Mouse (Mus musculus) cerebellum, adult 18-20 months (tissue): Measurements from ENCODE around the gene 5530400C23Rik.
"Not testable (repeated sequence)": the region's sequence is repeated elsewhere in the genome, so short reads cannot be mapped to it uniquely, and the experiment has no call there.

Experiments
- DNase-seq, 2 experiments: peaks; one replicate each; pipeline ENCODE4 v3.0.0; 2021

The 5530400C23Rik gene

DNA sequence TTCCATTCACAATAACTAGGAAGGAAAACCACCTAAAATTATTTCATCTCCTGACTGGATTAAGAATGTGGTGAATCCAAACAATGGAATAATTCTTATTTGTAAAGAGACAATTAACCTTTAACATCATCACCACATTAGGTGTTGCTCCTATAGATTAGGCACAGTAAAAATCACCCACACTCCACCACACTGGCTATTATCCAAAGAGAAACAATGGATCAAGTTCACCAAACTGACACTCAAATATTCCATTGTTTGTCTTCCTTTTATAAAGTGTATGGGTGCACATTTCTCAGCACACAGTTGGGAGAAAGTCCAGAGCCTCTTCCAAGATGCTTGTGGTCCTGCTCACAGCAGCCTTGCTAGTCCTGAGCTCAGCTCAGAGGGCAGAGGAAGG is at the start of gene 5530400C23Rik:
Gene 5530400C23Rik, plus strand, starts transcription at position 301 of the 400 bp plus-strand sequence.
- DNase-seq: not testable (repeated sequence)

DNA sequence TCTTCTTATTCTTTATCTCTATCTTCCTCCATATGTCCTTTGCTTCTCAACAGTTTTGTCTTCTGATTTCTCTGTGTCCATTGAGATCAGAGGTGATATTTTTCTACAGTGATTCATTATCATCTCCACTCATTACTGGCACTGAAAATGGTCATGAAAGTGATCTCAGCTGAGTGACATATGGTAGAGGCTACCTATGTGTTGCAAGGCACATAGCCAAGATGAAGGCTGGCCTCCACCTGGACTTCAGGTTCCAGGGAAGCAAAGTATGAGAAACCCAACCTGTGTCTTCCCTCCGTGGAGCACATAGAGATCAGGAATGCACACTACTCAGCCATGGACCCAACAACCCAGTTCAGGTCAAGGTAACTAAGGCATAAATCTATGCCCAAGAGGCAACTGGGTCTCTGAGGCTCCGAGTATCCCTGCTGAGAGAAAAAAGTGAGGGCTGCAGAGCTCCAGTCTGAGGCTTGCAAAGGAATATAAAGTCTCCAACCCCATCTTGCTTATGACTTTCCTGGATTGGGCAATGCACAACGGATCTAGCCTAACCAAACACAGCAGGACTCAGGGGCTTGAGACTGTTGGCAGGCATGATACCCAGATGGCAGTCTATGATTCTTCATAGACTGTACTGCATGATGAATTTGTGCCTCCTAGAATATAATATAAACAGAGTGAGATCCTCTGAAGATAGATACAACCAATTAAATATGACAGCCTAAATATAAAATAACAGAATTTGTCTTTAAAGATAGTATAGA is 14.1 kb downstream of the 5530400C23Rik start:
- peak; percentile 6 to 7 for DNase-seq

- DNase-seq: not testable (repeated sequence)
Measured at GRCm38 (mm10) chr6:133313896-133314295, 21.9 kb downstream of the 5530400C23Rik start.

GRCm38 (mm10) chr6:133338535-133338934 is 46.5 kb downstream of the 5530400C23Rik start:
- no peak for DNase-seq

DNA sequence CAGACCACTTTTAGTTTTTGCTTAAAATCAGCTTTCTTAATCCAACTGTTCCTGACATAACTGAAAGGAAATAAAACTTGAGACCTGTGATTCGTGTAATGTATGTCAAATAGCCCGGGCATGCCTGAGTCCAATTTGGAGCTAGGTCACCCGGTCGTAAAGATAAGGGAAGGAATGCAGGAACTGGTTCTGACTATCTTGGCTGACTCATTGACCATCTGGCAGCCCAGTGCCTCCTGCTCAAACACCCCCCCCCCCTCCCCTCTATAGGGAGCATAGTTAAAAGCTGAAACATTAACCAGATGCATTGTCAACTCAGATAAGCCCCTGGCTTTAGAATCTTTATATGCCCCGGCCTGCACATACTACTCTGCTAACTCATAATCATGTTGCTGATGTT is 49.7 kb downstream of the 5530400C23Rik start:
- not testable (repeated sequence) for DNase-seq
